Comparison of ENCODE assay signal across 8 mouse cellular contexts in genomic region chr4:46489028-46489925, GRCm38 (mm10). TPM values are rescaled to one million over a fixed set of nuclear protein-coding genes. Genes with fewer than 3 reads are reported as not detected.
DNase-seq lines count a peak whose midpoint lies in the region; ATAC-seq and TF ChIP-seq lines count a peak whose summit lies in the region.

Nans (plus strand) TSS chr4:46489248.

- H3K4me3 ChIP-seq in hindbrain, embryonic 13.5 days = peak within 1 kb of the TSS; percentile 61

- peak; percentile 98 for ATAC-seq in Patski
- ATAC-seq in hindbrain, embryonic 13.5 days (ENCODE audit: low FRiP score) = peak; percentile 99

- H3K27me3 ChIP-seq in Patski = no peaks in the 10 kb centered on the region
- no peaks in the 10 kb centered on the region for H3K27me3 ChIP-seq in hindbrain, embryonic 13.5 days

- no peak for TF ChIP-seq CTCF in Patski (IDR thresholded peaks at IDR 0.05)

- WGBS in hindbrain, embryonic 13.5 days = under 1% methylated on average over 56 of the region's 58 CpGs

- 0 out of 2 replicates have a peak, but pooled peaks cover 4% of the 10 kb centered on the region for H3K9me3 ChIP-seq in hindbrain, embryonic 13.5 days

- POLR2A ChIA-PET in Patski (lab: Charles Lee) = no interaction called here

- H3K4me1 ChIP-seq in hindbrain, embryonic 13.5 days (replicated peaks) = peaks cover 14% of the 10 kb centered on the region

- H3K36me3 ChIP-seq in hindbrain, embryonic 13.5 days = peaks cover 18% of the 10 kb centered on the region

- CTCF ChIA-PET in Patski (lab: Charles Lee) = interaction anchor here (1.2 to 1.3 kb wide), 2 partner anchors 10 to 25 kb away, joined by 3 to 4 read pairs; no protein-coding TSS in a partner anchor

- peak within 1 kb of the TSS; percentile 77 for H3K9ac ChIP-seq in hindbrain, embryonic 13.5 days

- DNase-seq in Patski (ENCODE audit: low read depth, low spot score) = peak; percentile 68
- DNase-seq in cerebellum, postnatal 14 days = peak; percentile 96
- peak; percentile 85 to 91 for DNase-seq in frontal cortex, postnatal 14 days (ENCODE audit: low spot score in 2 of 2)
- peak; percentile 82 to 83 for DNase-seq in layer of hippocampus, postnatal 25 days (ENCODE audit: extremely low spot score in 1 of 2, low spot score in 1 of 2)
- peak; percentile 97 for DNase-seq in lung, postnatal 25 days (ENCODE audit: low spot score)
- peak; percentile 96 for DNase-seq in retina, embryonic 14.5 days (ENCODE audit: low spot score)
- DNase-seq in thymus, postnatal 4 days = peak; percentile 98

- in situ Hi-C loops in Patski (cut with MboI; ENCODE audit: low pct_unique_long_range_greater_than_20kb) = no loop called here

- peak within 1 kb of the TSS; percentile 83 for H3K27ac ChIP-seq in hindbrain, embryonic 13.5 days

- peak within 1 kb of the TSS; percentile 81 for H3K4me2 ChIP-seq in hindbrain, embryonic 13.5 days

RNA-seq across cellular contexts. Expression of gene Nans, which starts in this region (rescaled TPM):
- 51.0 TPM for polyA plus RNA-seq in Patski (2021)
- 64.7 and 67.5 TPM in 2 replicates for polyA plus RNA-seq in hindbrain, embryonic 13.5 days (2015; fragmentation: Nextera tagmentation; extraction: Ambion mirVana)
- total RNA-seq in layer of hippocampus, postnatal 25 days (2021) = 10 to 100 TPM; 20.3 to 24.5 TPM

Comparison
In these comparisons a context has a peak if more than half of its experiments do, and no peak if none do; other contexts are left out.
1. Peak in every context shown above with its lines: DNase-seq, ATAC-seq, H3K4me3 ChIP-seq and H3K27ac ChIP-seq.